Mouse (Mus musculus): Measurements from ENCODE around the gene Degs2.
"Not testable (repeated sequence)": the region's sequence is repeated elsewhere in the genome, so short reads cannot be mapped to it uniquely, and the experiment has no call there.

The Degs2 gene

GRCm38 (mm10) chr12:108702185-108702584 is at the start of gene Degs2:
Degs2 (minus strand) TSS chr12:108702315.
- DNase-seq (ENCODE audit: low spot score) = peak; percentile 38

GRCm38 (mm10) chr12:108751790-108752189 is 49.7 kb upstream of the Degs2 start:
- no peak for DNase-seq (ENCODE audit: low spot score)

- DNase-seq (ENCODE audit: low spot score) = no peak
Observed at GRCm38 (mm10) chr12:108750226-108750625, 48.1 kb upstream of the Degs2 start.

GRCm38 (mm10) chr12:108749454-108749853 is 47.3 kb upstream of the Degs2 start:
- DNase-seq (ENCODE audit: low spot score) = peak; percentile 1

DNA sequence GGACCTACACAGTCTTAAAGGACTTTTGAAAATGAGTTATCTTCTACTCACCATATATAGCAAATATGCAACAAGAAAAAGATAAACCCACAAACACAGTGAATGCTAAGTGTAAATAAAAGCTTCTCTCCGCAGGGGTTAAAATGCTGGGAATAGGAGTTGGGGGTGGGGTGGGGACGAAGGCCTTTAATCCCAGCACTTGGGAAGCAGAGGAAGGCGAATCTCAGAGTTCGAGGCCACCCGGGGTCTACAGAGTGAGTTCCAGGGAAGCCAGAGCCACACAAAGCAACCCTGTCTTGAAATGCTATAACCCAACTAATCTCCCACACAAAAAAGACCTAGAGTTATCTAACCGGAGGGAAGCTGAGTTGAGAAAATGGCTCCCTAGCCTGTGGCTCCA is 46.9 kb upstream of the Degs2 start:
- DNase-seq (ENCODE audit: low spot score) = no peak

DNA sequence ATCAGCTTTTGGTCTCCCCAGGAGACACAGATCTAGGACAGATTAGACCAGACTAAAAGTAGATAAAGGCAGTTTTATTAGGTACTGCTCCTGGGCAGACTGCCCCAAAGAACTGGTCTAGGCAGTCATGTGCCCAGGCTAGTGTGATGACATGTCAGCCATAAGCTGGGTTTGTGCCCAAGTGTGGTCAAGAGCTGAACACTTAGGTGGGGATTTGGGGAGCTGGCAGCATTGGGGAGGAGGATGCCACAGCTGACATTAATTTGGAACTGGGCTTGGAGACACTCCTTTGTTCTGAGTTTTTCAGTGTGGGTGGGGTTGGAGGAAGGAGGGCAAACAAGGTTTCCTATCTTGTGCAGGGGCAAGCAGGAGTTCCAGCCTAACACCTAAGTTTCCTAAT is 43.9 kb upstream of the Degs2 start:
- no peak for DNase-seq (ENCODE audit: low spot score)

DNA sequence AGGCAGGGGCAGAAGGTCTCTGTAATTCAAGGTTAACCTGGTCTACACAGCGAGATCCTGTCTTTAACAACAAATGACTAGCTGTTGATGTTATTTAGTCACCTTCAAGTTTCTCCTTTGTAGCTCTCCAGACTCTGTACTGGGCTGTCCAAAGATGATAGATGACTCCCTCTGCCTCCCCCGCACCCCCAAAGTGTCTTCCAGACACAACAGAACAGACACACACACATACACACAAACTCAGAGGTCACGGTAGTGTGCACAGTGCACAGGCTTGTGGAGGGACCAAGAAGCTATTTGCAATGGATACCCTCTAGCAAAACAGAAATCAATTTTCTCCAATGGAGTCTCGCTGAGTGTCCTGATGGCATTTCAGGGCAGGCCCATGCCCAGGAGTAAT is 40.1 kb upstream of the Degs2 start:
- DNase-seq (ENCODE audit: low spot score) = no peak

- DNase-seq (ENCODE audit: low spot score) = peak; percentile 1
Observed at GRCm38 (mm10) chr12:108741472-108741871, 39.4 kb upstream of the Degs2 start.

GRCm38 (mm10) chr12:108738745-108739144 is 36.6 kb upstream of the Degs2 start:
- DNase-seq (ENCODE audit: low spot score) = no peak

GRCm38 (mm10) chr12:108737838-108738237 is 35.7 kb upstream of the Degs2 start:
- no peak for DNase-seq (ENCODE audit: low spot score)

DNA sequence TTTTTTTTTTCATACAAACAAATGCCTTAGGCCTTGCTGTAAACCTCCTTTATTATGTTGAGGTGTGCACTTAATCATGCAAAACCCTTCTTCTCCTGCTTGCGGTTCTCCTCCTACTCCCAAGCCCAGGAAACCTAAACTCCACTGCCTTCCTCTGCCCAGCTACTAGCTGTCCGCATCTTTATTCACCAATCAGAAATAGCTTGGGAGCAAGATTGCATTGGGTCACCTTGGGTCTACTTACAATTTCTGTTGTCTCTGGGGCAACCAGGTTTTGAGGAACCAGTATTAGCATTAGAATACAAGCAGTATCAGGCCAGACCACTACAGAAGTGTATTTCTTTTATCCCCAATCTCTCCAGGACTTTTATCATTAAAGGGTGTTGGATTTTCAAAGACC is 32.3 kb upstream of the Degs2 start:
- DNase-seq (ENCODE audit: low spot score) = no peak

DNA sequence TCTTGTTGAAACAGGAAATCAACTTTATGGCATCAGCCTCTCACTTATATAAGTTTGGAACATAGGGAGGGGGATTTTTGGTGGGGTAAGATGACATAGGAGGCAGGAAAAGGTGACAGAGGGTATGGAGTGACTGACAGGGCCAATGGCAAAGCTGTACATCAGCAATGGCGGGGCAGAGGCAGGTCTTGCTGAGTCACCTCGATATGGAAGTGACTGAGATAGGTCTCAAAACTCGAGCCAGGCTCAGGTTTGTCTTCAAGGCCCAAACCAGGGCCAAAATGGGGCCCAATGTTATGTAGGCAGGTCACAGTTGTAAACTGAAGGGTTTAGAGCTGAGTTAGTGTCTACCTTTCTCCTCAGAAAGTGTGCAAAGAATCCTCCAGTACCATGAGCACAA is 21.7 kb upstream of the Degs2 start:
- DNase-seq (ENCODE audit: low spot score) = no peak

- DNase-seq (ENCODE audit: low spot score) = no peak
Observed at GRCm38 (mm10) chr12:108722464-108722863, 20.3 kb upstream of the Degs2 start.

GRCm38 (mm10) chr12:108718485-108718884 is 16.4 kb upstream of the Degs2 start:
- no peak for DNase-seq (ENCODE audit: low spot score)

- no peak for DNase-seq (ENCODE audit: low spot score)
Observed at GRCm38 (mm10) chr12:108715854-108716253, 13.7 kb upstream of the Degs2 start.

DNA sequence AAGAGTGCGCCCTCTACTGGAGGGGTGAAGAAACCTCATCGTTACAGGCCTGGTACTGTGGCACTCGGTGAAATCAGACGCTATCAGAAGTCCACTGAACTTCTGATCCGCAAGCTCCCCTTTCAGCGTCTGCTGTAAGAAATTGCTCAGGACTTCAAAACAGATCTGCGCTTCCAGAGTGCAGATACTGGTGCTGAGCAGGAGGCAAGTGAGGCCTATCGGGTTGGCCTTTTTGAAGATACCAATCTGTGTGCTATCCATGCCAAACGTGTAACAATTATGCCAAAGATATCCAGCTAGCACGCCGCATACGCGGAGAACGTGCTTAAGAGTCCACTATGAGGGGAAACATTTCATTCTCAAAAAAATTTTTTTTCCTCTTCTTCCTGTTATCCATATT is 11.9 kb upstream of the Degs2 start:
- DNase-seq (ENCODE audit: low spot score) = not testable (repeated sequence)

- DNase-seq (ENCODE audit: low spot score) = no peak
Observed at GRCm38 (mm10) chr12:108712481-108712880, 10.4 kb upstream of the Degs2 start.

- no peak for DNase-seq (ENCODE audit: low spot score)
Observed at GRCm38 (mm10) chr12:108710861-108711615, 8.9 kb upstream of the Degs2 start.

- no peak for DNase-seq (ENCODE audit: low spot score)
Observed at GRCm38 (mm10) chr12:108709964-108710765, 8.1 kb upstream of the Degs2 start.

DNA sequence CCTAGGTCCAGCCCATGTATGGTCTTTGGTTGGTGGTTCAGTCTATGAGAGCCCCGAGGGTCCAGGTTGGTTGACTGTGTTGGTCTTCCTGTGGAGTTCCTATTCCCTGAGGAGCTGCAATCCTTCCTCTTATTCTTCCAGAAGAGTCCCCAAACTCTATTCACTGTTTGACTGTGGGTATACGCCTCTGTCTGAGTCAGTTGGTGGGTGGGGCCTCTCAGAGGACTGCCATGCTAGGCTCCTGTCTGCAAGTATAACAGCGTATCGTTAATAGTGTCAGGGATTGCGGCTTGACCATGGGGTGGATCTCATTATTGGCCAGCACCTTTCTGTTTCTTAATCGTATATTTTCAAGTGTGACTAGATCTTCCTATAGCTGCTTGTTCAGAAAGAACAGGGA is 7.3 kb upstream of the Degs2 start:
- no peak for DNase-seq (ENCODE audit: low spot score)

DNA sequence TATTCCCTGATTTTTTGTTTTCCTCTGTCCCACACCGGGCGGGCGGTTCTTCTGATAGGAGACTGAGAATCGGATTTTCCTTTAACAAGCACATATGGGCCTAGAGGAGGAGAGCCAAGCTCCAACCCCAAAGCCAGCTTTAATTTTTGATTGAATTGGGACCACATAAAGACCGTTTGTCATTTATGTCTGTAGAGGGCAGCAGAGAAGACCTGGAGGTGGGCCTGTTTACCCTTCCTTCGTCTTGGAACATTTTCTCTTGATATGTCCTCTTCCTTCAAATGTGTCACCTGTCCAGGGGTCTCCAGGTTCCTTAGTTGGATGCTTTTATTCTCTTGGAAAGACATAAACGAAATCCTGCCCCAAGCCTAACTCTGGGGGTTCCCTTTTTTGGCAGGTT is 4.0 kb upstream of the Degs2 start:
- no peak for DNase-seq (ENCODE audit: low spot score)

DNA sequence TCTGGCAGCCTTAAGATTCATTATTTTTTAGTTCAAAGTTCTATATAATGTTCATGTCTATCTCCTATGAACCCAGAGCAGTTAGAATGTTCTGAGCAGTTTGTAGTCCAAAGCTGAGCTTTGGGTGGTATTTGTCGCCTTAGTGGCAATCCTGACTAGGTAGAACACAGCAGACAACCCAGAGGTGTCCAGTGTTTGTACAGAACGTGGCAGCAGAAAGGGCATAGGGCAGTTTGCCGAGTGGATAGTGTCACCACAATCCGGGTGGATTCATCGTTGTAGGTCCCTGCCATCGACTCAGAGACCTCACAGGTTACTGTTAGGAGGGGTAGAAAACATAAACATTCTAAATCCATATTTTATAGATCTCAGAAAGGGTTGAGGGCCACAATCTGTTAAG is 3.4 kb upstream of the Degs2 start:
- no peak for DNase-seq (ENCODE audit: low spot score)

GRCm38 (mm10) chr12:108701221-108701620 is 894 bp downstream of the Degs2 start:
- no peak for DNase-seq (ENCODE audit: low spot score)
